Mouse (Mus musculus) c-Kit-positive CD71-positive TER-119-negative erythroid progenitor cells, embryonic 14.5 days (primary cell): ENCODE measurements around the gene Capn1.

ENCODE experiments used
- DNase-seq: peaks from one replicate; pipeline ENCODE4 v3.0.0-alpha.2; 2013; ENCODE audit warnings: low read depth

Gene Capn1

DNA sequence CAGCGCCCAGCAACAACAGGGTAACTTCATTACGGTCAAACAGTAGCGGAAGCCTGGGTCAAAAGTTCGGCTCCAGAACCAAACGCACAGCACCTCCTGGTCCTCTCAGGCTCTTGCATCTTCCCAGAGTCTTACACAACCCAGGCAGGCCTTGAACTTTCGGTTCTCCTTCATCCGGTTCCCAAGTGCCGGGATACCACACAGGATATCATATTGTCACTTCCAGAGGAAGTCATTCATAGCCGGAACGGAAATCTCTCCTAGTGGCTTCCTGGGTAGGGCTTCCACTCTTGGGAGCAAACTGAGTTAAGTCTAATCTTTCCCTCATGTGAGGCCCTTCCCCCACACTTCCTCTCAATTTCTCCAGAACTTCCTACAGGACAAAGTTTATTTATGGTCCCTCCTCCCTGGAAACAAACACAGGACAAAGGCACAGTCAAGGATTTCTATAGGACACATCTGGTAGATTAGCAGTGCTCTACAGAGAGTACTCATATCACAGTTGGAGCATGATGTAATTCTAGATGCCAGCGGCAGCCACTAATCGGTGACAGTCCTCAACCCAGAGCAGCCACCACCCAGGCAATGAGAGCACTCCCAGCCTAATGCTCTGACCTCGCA lies 63.5 kb downstream of the Capn1 start:
- DNase-seq = no peak

DNA sequence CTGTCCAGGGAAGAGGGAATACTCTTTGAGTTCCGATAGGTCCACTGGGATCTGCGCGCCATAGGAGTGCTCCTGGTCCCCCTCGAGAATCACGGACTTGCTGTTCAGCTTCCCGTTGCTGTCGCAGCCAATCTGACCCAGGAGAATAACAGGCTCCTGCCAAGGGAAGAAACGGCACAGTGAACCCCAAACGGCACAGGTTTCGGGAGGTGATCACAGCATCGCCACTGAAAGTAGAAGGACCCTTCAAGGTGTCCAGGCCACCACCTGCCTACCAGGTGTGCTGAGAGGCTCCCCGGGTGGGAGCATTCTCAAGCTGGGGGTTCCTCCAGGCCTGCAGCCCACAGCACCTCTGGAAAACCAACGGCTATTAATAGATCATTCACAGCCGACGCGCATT lies 64.1 kb downstream of the Capn1 start:
- no peak for DNase-seq

DNA sequence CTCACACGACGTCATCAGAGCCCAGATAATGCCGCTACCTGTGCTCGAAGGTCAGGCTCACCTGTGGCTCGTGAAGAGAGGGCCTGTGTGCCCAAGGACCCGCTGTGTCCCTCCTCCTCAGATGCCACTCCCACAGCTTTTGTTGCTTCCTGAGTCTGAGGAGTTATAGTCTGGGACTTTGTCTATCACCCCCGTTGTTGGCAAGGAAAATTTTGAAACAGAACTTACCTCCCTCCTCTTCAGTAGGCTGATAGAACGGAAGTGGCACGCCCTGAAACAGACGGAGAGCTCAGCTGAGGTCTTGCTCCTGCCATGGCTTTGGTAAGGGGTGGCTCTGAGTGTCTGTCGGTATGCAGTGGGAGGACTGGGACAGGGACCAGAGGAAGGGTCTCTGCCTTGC lies 65.5 kb downstream of the Capn1 start:
- DNase-seq = no peak

DNA sequence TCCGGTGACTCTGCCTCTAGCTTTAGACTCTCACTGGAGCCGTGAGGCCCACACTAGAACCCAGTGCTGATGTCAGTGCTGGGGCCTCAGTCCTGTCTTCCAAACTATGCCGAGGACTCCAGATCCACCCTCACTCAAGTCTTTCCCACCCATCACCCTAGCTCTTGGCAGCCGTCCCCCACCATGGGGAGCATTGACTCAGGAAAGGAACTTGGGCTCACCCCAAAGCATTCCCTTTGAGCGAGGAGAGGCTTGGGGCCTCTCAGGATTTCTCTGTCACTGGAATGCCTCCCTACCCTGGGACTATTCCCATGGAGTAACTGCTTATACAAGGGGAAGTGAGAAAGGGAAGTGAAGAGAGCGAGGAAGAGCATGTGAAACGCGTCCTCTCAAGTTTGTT lies 69.8 kb downstream of the Capn1 start:
- no peak for DNase-seq

DNA sequence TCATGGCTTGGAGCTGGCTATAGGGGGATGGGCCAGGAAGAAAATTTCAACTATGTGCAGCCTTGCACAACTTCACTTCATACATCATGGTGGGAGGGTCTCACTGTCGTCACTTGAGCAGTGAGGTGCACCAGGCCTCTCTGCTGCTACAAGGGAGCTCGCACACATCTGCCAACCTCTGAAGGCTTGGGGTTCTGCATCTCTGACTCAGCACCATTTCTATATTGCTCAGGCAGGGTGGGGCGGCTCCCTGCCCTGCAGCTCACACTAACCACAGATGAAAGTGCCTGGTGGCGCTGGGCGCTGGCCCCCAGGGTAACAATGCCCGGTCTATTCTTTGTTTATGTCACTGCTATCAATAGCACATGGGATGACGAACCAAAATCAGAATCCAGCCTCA lies 70.7 kb downstream of the Capn1 start:
- DNase-seq = no peak

DNA sequence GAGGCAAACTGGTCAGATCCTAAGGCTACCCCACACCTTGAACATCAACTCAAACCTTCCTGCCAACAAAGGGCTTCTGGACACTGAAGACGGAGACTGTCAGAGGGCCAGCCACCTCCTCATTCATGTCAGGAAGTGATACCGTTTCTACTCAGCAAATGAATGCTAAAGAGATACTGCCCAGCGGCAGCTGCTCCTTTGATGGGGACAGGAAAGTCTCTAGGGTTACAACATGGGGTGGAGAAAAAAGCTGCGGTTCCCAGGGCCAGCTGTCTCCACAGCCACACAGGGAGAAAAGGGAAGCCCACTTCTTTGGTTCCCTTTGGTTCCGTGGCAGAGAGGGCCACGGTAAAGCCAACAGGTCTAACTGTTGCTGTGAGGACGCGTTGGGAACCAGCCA lies 71.6 kb downstream of the Capn1 start:
- DNase-seq = no peak

DNA sequence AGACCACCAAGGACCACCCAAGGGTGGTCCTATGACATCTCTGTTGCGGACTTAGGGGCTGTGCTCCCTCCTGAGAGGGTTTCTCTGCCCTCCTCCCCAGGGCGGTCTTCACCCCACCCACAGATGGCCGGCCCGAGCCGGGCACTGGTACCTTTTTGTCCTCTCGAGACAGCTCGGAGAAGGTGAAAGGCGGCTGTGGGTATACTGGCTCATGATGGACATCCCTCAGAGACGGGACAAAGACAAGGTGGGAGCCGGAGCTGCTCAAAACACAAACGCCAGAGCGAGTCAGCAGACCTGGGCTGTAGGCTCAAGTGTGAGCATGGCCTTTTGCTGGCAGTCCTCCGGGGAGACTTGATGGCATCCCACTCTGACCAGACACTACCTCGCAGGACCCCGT lies 72.3 kb downstream of the Capn1 start:
- DNase-seq = no peak

DNA sequence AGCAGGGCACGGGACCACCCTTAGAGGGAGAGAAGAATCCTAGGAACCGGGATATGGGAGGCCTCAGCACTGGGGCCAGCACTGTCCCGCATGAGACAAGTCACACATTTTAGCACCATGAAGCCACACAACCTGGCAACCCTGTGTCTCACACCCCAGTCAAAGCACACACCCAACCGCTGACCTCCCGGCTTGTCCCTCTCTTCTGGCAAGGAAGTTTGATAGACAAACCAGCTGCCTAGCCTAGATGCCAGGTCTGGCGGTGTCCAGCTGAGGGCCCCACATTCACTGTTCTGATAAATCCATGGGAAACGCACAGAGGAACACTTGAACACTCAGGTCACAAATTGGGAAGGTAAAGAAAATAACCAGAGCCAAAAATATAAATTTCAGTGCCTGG lies 73.1 kb downstream of the Capn1 start:
- DNase-seq = no peak

DNA sequence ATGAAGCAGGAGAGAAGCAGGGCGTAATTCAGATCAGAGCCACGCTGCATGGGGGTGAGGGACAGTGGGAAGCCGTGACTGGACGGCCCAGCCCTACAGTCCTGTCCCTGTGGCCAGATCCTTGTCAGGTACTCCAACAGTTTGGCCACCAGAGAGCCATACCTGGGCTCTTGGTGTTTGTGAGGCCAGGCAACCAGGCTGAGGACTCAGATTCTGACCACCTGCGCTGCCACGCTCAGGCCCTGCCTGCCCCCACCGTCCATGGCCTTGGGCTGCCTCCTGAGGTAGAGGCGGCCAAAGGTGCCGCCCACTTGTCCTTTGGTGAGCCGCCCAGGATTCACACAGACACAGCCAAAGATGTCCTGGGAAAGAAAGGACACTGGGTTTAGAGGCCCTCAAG lies 75.0 kb downstream of the Capn1 start:
- no peak for DNase-seq

DNA sequence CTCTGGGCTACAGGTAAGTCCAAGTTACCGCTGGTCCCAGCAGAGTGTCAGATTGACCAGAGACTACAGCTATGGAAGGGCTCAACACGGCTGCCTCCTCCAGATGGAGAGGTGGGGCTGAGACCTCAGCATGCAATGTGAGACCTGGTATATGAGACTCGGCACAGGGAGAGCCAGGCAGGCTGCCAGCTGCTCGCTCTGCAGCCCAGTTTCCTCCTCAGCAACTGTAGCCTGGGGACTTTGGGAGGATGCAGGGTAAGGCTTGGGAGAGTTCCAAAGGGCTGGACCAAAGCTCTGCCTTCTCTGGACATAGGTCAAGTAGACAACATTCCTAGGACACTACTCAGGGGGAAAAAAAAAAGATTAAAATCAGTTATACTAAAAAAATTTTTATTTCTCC lies 75.5 kb downstream of the Capn1 start:
- no peak for DNase-seq

DNA sequence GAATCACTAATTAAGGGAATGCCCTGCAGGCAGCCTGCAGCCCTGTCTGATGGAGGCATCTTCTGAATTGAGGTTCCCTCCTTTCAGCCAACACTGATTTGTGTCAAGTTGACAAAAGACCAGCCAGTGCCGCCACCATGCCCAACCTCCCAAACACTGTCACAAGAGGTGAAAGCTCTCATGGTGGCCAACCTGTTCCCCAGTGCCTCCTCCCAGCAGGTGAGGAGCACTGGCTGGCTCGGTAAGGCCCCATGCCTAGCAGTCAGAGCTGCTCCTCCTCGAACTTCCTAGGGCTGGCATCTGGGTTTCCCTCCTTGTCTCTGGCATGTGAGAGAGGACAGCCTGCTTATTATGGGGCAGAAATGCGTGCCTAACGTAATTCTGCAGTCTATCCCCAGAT lies 76.0 kb downstream of the Capn1 start:
- no peak for DNase-seq
